ENCODE assay signal across 26 mouse cellular contexts in the genomic region with DNA sequence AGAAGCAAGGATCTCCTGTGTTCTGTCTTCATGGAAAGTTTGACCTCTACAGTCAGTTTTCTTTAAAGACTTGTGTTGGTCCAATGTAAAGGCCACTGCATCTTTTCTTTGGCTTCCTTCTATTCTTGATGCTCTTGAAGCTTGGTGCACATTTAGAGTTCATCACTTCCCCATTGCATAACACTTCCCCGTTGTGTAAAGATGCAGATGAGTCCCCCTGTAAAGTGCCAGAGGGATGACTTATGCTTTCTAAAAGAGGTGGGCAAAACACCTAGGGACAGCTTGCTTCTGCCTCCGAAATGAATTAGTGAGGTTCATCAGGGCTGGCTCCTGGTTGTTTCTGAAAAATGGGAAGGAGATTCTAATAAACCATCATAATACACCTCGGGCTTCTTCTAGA.
"Had no signal": no experiment of that assay in that cellular context is flagged by ENCODE, and none has a peak within 500 bp of the region (broad histone marks: within the 10 kb centered on the region; RNA-seq: fewer than 3 reads in every experiment).

No protein-coding gene starts in this region.

- H3K9ac ChIP-seq: heart, embryonic 13.5 days; heart, embryonic 15.5 days; hindbrain, embryonic 13.5 days; hindbrain, embryonic 15.5 days; kidney, embryonic 15.5 days; limb, embryonic 13.5 days; limb, embryonic 15.5 days; liver, embryonic 12.5 days; liver, embryonic 14.5 days had no signal

- H3K4me2 ChIP-seq: heart, embryonic 13.5 days; heart, embryonic 15.5 days; hindbrain, embryonic 13.5 days; hindbrain, embryonic 15.5 days; kidney, embryonic 15.5 days; limb, embryonic 13.5 days; limb, embryonic 15.5 days; liver, embryonic 12.5 days had no signal

- H3K4me1 ChIP-seq: heart, embryonic 10.5 days; heart, embryonic 13.5 days; heart, embryonic 15.5 days; hindbrain, embryonic 13.5 days; kidney, embryonic 15.5 days; limb, embryonic 13.5 days; limb, embryonic 15.5 days; liver, embryonic 12.5 days had no signal

- ATAC-seq: hindbrain, postnatal 0 days; intestine, embryonic 16.5 days; liver, embryonic 12.5 days had no signal

- H3K4me3 ChIP-seq: gastrocnemius, adult 2 months; heart, embryonic 10.5 days; heart, embryonic 13.5 days; heart, embryonic 15.5 days; hindbrain, embryonic 13.5 days; hindbrain, embryonic 15.5 days; kidney, embryonic 15.5 days; limb, embryonic 13.5 days; limb, embryonic 15.5 days; liver, embryonic 12.5 days had no signal

- DNase-seq: gastrocnemius, adult 2 months; gastrocnemius, postnatal 10 days; gastrocnemius, postnatal 36 days; heart, adult 18-20 months; heart, postnatal 14 days; heart, postnatal 36 days; kidney, adult 11 months; kidney, adult 2 months; kidney, adult 9 months; kidney, postnatal 14 days; kidney, postnatal 36 days; layer of hippocampus, postnatal 36 days; left cerebral cortex, postnatal 4 days had no signal

- H3K9me3 ChIP-seq: heart, embryonic 10.5 days; heart, embryonic 13.5 days; heart, embryonic 15.5 days; hindbrain, embryonic 13.5 days; hindbrain, embryonic 15.5 days; kidney, embryonic 15.5 days; limb, embryonic 13.5 days; limb, embryonic 15.5 days; liver, embryonic 12.5 days had no signal

- H3K27ac ChIP-seq: gastrocnemius, adult 2 months; heart, embryonic 10.5 days; heart, embryonic 13.5 days; heart, embryonic 15.5 days; hindbrain, embryonic 13.5 days; hindbrain, embryonic 15.5 days; hindbrain, postnatal 0 days; kidney, embryonic 15.5 days; kidney, postnatal 0 days; limb, embryonic 13.5 days; limb, embryonic 15.5 days; liver, embryonic 12.5 days; liver, embryonic 14.5 days had no signal

- H3K27me3 ChIP-seq: heart, embryonic 13.5 days; heart, embryonic 15.5 days; hindbrain, embryonic 13.5 days; hindbrain, embryonic 15.5 days; kidney, embryonic 15.5 days; limb, embryonic 13.5 days; limb, embryonic 15.5 days; liver, embryonic 12.5 days had no signal

- H3K36me3 ChIP-seq: heart, embryonic 10.5 days; heart, embryonic 13.5 days; heart, embryonic 15.5 days; hindbrain, embryonic 13.5 days; hindbrain, embryonic 15.5 days; kidney, embryonic 15.5 days; limb, embryonic 13.5 days; limb, embryonic 15.5 days; liver, embryonic 12.5 days had no signal
